Mouse (Mus musculus) right cerebral cortex, adult 18-20 months (tissue): Measurements from ENCODE around the gene Rnf220.

Experiments used
- DNase-seq: peaks from one replicate; pipeline ENCODE4 v3.0.0; 2022; ENCODE audit warnings: mixed read lengths

The Rnf220 gene

GRCm38 (mm10) chr4:117291696-117292095, 205.2 kb downstream of the Rnf220 start:
- DNase-seq, result no peak

DNA sequence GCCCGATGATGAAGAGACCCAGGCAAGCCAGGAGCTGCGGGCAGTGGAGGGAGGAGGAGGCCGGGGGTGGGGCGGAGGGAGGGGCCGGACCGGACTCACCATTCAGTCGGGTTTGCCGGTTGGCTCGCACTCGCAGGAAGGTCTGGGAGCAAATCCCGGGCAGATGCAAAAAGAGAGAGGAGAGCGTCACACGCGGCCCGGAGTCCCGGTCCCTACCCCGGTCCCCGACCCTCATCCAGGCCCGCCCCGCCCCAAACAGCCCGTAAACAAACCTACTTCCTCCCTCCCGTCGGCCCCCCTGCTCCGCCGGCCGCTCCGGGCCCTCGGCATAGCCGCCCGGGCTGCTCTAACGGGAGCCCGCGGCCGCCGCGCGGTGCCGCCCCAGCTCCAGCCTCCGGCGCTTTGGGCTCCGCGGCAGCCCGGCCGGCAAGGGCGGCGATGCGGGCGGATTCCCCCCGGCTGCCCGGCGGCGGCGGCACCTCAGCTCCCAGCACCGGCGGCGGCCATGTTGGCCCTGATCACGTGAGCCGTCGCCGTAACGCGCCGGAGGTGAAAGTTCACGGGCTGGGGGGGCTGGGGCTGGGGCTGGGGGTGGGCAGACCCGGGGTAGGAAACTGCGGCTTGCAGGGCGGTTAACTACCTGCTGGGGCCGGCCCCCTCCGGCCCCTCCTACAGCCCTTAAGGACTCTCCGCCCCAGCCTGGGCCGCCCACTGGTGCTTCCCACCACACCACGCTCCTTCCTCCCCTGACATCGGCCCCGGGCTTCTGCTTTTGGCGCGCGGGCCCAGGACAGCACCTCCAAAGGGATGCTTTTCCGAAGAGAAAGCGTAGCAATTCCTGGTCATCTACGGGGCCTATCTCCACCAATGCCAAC, 207.7 kb downstream of the Rnf220 start:
- DNase-seq, result peak; percentile 75

- DNase-seq, result no peak
Observed at GRCm38 (mm10) chr4:117288277-117288926, 208.4 kb downstream of the Rnf220 start.

GRCm38 (mm10) chr4:117284363-117284762, 212.5 kb downstream of the Rnf220 start:
- DNase-seq, result no peak

DNA sequence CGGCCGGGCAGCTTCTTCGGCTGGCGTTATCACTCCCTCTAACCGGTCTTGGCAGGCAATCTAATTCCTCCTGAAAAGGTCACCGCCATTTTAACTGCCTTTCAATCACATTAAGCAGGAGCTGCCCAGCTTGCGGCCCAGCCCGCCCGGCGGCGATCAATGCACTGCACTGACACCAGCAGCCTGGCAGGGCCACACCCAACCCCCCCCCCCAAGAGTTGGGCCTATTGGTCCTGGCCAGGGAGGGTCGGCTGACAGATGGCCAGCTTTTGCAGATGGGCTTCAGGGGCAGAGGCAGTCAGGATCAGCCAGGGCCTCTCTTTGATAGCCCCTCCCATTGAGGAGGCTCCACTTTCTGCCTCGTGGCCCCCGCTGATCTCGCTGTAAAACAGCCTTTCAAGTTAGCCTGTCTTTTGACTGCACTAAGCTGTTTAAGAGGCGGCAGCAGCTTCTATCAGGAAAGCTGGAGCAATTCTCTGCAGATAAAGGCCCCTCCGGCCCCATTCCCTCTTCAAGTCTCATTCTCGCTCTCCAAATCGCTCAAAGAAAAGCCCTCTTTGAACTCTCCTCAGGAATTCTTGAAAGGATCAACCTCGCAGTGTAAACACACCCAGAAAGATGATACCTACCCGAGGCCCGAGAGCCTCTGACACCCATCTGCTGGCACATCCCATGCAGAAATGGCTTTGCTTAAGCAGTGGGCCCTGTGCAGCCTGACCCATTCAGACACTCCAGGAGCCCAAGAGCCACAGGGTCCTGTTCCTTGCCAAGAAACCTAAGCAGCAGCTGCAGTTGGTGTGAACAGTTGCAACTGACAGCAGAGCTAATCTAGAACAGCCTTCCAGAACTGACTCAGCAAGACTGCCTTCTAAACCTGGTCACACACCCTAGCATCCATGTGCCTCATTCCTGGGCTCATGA, 213.3 kb downstream of the Rnf220 start:
- DNase-seq, result no peak

DNA sequence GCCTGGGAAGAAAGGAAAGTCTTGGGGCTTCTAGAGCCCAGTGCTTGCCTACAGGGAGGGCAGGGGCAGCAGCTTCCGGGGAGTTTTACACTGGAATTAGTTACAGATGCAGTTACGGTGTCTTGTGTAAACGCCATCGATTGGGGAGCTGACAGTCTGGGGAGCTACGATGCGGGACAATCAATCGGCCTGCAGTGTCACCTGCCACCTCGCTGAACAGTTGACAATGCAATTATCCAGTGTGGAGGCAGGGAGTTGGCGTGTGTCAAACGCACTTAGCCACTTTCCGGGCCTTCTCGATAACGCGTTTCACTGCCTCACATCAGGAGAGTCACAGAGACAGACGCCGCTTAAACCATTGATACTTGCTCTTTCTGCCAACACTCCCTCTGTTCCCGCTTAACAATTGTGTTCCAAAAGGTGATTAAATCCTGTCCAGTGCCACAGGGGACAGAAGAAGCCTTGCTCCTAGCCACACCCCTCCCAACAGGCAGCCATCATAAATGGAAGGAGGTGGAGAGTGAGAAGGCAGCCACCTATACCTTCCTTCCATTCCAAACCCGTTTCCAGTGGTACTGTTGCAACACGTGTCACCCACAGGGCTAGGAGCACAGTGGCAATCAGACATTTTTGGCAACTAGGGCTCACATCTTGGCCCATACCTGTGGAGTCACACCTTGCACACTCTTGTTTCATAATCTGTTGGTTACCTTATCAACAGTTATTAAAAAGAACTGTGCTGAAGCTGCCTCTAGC, 215.6 kb downstream of the Rnf220 start:
- DNase-seq, result no peak

GRCm38 (mm10) chr4:117280397-117280930, 216.4 kb downstream of the Rnf220 start:
- DNase-seq, result no peak

DNA sequence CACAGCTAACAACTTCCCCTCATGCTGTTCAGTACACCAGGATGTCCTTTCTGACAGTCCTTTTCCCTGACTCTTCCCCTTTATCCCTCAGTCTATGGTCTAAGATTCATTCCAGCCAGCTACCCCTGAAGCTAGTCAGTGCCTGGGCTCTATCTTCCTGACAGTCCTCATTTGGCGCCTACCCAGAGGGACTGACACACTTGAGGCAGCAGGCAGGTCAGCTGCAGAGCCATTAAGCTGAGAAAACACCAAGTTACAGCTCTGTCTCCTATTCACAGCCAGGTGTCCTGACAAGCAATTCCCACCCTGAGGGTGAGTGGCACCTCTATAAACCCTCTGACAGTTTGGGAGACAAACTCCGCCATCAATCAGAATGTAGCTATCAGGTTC, 217.6 kb downstream of the Rnf220 start:
- DNase-seq, result no peak

DNA sequence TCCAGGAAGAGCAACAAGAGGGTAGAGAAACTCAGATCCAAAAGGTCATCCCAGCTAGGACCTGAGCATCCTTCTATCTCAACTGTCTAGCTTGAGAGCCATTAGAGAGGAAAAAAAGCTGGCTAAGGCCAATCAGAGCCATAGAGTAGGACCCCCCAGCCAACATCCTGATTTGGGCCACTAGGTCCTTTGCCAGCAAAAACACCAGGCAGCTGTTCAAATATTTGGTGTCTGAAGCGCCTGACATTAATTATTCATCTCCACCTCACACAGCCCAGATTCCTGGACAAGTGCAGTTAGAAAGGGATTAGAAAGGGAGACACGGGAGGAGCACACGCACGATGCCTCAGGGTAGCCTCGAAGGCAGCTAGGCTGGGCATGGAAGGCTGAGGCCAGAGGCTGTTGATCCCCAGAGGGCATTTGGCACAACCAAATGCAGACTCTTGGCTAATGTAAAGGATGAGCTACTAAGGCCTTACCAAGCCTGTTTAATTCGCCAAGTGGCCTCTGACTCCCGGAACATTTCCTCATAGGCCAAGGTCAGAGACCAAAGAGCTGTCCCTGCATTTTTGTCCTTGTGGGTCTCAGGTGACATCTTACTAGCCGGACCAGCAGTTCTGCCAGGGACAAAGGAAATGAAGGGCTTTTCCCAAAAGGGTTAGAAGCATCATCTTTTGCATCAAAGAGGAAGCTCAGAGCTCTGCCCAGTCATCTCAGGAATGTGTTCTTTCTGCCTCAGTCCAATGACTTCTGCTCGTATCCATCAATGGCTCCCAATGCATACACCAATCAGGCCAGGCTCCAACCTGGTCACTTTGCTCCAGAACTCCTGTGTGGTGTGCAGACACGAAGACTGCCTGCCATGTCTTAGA, 218.2 kb downstream of the Rnf220 start:
- DNase-seq, result no peak

DNA sequence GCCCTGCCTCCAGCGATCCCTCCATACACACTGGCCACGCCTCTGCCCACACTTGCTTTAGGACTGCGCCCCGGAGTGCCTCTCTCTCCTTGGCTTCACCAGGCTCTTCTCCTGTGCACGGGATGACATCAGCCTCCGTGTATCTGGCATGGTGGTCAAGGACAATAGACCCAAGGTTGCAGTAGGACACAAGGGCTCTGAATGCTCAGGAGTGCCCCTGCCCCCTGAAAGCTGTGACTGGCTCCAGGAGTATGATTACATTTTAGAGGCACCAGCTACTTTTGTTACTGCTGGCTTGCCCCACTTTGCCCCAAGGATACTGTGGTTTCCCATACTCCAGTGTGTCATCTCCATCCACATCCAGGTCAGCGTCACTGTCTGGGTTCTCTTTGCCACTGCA, 219.2 kb downstream of the Rnf220 start:
- DNase-seq, result no peak

DNA sequence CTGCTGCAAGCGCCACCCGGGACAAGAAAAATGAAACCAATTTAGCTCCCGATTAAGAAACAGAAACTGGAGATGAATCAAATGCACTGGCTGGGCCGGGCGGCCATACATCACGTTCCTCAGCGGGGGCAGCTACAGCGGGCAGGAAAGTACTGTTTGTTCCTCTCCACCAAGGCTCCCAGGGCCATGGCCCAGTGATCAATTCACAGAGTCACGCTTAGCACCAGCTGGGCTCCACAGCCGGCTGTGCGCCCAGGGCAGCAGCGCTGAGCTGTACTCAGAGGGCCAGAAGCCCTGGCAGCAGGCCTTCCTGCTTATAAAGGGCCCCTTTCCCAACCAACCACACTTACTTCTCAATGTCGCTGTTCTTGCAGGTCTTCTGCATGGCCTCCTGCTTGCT, 219.8 kb downstream of the Rnf220 start:
- DNase-seq, result peak; percentile 43

GRCm38 (mm10) chr4:117276281-117276711, 220.6 kb downstream of the Rnf220 start:
- no peak for DNase-seq

GRCm38 (mm10) chr4:117274720-117275119, 222.1 kb downstream of the Rnf220 start:
- no peak for DNase-seq

DNA sequence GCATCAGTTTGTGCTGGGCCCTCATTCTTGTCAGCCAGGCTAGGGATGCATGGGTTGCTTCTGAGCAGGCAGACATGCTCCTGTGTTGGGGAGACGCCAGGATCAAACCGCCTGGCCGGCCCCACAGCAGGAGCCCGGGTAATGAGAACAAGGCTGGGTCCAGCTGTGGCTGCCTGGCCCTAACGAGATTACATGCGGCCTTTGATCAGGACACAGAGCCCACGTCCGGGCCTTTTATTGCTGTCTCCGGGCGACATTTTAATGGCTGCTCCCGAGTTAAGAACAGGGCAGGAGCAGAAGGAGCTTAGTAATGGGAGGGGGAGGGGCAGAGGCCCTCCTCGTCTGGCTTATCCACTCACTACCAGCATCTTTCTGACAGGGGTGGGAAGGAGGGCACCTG, 224.4 kb downstream of the Rnf220 start:
- no peak for DNase-seq

- DNase-seq, result peak; percentile 73
Observed at GRCm38 (mm10) chr4:117270278-117270677, 226.6 kb downstream of the Rnf220 start.

DNA sequence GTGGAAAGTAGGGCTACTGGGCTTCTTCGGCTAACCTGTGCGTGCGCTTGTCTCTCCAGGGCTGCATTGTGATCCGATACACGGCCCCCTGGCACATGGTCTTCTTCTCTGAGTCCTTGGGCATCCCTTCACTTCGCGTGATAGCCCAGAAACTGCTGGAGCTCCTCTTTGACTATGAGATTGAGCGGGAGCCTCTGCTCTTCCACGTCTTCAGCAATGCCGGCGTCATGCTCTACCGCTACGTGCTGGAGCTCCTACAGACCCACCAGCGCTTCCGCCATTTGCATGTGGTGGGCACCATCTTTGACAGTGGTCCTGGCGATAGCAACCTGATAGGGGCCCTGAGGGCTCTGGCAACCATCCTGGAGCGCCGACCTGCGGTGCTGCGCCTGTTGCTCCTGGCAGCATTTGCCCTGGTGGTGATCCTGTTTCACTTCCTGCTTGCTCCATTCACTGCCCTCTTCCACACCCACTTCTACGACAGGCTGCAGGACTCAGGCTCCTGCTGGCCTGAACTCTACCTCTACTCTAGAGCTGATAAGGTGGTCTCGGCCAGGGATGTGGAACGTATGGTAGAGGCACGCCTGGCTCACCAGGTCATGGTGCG, 228.9 kb downstream of the Rnf220 start:
- no peak for DNase-seq

- peak; percentile 77 for DNase-seq
Observed at GRCm38 (mm10) chr4:117267284-117267683, 229.6 kb downstream of the Rnf220 start.

DNA sequence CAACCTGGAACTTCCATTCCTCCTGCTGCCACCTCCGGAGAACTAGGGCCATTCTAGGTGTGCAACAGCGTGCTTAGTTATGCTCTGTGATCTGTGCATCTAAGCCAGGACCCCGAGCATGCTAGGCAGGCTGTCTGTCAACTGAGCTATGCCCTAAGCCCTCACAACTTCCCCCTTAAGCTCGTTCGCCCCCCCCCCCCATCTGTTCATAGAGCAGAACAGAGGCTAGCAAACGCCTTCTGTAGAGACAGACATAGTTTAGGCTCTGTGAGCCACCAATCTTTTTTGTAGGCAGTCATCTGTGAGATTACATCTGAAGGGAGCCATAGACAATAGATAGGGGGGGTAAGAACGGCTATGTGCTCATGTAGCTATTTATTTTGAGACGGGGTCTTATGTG, 233.9 kb downstream of the Rnf220 start:
- no peak for DNase-seq

- no peak for DNase-seq
Observed at GRCm38 (mm10) chr4:117262101-117262913, 234.5 kb downstream of the Rnf220 start.

DNA sequence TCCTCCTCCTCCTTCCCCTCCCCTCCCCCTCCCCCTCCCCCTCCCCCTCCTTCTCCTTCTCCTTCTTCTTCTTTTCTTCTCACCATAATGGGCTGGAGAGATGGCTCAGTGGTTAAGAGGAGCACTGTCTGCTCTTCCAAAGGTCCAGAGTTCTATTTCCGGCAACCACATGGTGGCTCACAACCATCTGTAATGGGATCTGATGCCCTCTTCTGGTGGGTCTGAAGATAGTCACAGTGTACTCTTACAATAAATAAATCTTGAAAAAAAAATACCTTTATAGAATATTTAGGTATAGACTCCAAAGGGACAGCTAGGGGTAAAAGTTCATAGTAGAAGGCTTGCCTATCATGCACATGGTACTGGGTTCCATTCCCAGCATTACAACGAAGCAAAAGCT, 235.6 kb downstream of the Rnf220 start:
- DNase-seq, result no peak
